ENCODE assay signal across 20 mouse cellular contexts in genomic region chrX:163847651-163848050, GRCm38 (mm10).
DNase-seq lines count a peak whose midpoint lies in the region; ATAC-seq lines count a peak whose summit lies in the region.
"Had no signal": no experiment of that assay in that cellular context is flagged by ENCODE, and none has a peak within 500 bp of the region (broad histone marks: within the 10 kb centered on the region; RNA-seq: fewer than 3 reads in every experiment).

No protein-coding gene starts in this region.

- 35% methylated on average over 3 of the region's 3 CpGs for WGBS in lung, embryonic 15.5 days
- WGBS in liver, embryonic 12.5 days (ENCODE audit: insufficient replicate concordance) = 38% methylated on average over 3 of the region's 3 CpGs

- no peaks in the 10 kb centered on the region for H3K9me3 ChIP-seq in lung, embryonic 15.5 days
- H3K9me3 ChIP-seq in liver, embryonic 12.5 days (replicated peaks) = no peaks in the 10 kb centered on the region
- H3K9me3 ChIP-seq: forebrain, embryonic 10.5 days; hindbrain, embryonic 10.5 days; limb, embryonic 13.5 days; midbrain, embryonic 13.5 days had no signal

- DNase-seq in embryo, embryonic 10 days (ENCODE audit: low spot score) = peak; percentile 14
- DNase-seq in embryo, embryonic 11 days = no peak
- DNase-seq in lung, adult 18-20 months = no peak
- peak; percentile 31 for DNase-seq in NIH3T3 (ENCODE audit: low read depth)
- peak; percentile 24 to 56 for DNase-seq in cerebellum, postnatal 10 days
- no peak for DNase-seq in ovary, postnatal 36 days (ENCODE audit: low spot score)
- DNase-seq: adrenal gland, adult 2 months; forebrain, postnatal 0 days; gastrocnemius, postnatal 36 days; kidney, adult 18-20 months; layer of hippocampus, adult 9-11 months had no signal

- H3K27ac ChIP-seq in lung, embryonic 15.5 days = no peak overlapping the region
- H3K27ac ChIP-seq in liver, embryonic 12.5 days = no peak overlapping the region
- H3K27ac ChIP-seq: forebrain, embryonic 10.5 days; hindbrain, embryonic 10.5 days; hindbrain, postnatal 0 days; limb, embryonic 13.5 days; liver, embryonic 14.5 days; midbrain, embryonic 13.5 days; stomach, postnatal 0 days had no signal

- H3K4me2 ChIP-seq in lung, embryonic 15.5 days = no peak overlapping the region
- H3K4me2 ChIP-seq in liver, embryonic 12.5 days = no peak overlapping the region
- H3K4me2 ChIP-seq: limb, embryonic 13.5 days; midbrain, embryonic 13.5 days had no signal

- H3K9ac ChIP-seq in lung, embryonic 15.5 days = no peak overlapping the region
- H3K9ac ChIP-seq in liver, embryonic 12.5 days = no peak overlapping the region
- H3K9ac ChIP-seq: forebrain, postnatal 0 days; limb, embryonic 13.5 days; liver, embryonic 14.5 days; midbrain, embryonic 13.5 days had no signal

- no peaks in the 10 kb centered on the region; the same call in none of the 2 replicates for H3K27me3 ChIP-seq in lung, embryonic 15.5 days
- H3K27me3 ChIP-seq in liver, embryonic 12.5 days (replicated peaks) = no peaks in the 10 kb centered on the region

- ATAC-seq in lung, embryonic 15.5 days (ENCODE audit: borderline replicate concordance, extremely low read depth, low FRiP score, low TSS enrichment) = peak; percentile 52; the same call in 1 of the 2 replicates
- no peak for ATAC-seq in liver, embryonic 12.5 days
- ATAC-seq: forebrain, postnatal 0 days; hindbrain, postnatal 0 days; midbrain, embryonic 13.5 days had no signal

- H3K4me3 ChIP-seq in lung, embryonic 15.5 days = no peak overlapping the region
- H3K4me3 ChIP-seq in liver, embryonic 12.5 days = no peak overlapping the region
- H3K4me3 ChIP-seq: forebrain, embryonic 10.5 days; hindbrain, embryonic 10.5 days; limb, embryonic 13.5 days; midbrain, embryonic 13.5 days had no signal

- H3K36me3 ChIP-seq in lung, embryonic 15.5 days = no peaks in the 10 kb centered on the region
- H3K36me3 ChIP-seq in liver, embryonic 12.5 days = no peaks in the 10 kb centered on the region
- H3K36me3 ChIP-seq: forebrain, embryonic 10.5 days; hindbrain, embryonic 10.5 days; limb, embryonic 13.5 days; midbrain, embryonic 13.5 days had no signal

- no peaks in the 10 kb centered on the region for H3K4me1 ChIP-seq in lung, embryonic 15.5 days
- H3K4me1 ChIP-seq in liver, embryonic 12.5 days = no peaks in the 10 kb centered on the region
- H3K4me1 ChIP-seq: forebrain, embryonic 10.5 days; hindbrain, embryonic 10.5 days; limb, embryonic 13.5 days; midbrain, embryonic 13.5 days had no signal

Comparison
In these comparisons a context has a peak if more than half of its experiments do, and no peak if none do; other contexts are left out.
1. DNase-seq: peak in embryo, embryonic 10 days (single experiment), NIH3T3 (single experiment) and cerebellum, postnatal 10 days (2 of 2); none in embryo, embryonic 11 days (single experiment), lung, adult 18-20 months (0 of 2) and ovary, postnatal 36 days (single experiment).